Mouse (Mus musculus): ENCODE results near the gene Ubash3a. TPM values are rescaled to one million over a fixed set of nuclear protein-coding genes. Genes with fewer than 3 reads are reported as not detected.
A peak's percentile ranks its signal among the peaks of the same experiment; 100 is the strongest.

Ubash3a gene
- polyA plus RNA-seq, 1 experiment from 2014 or later, result 0.37 TPM

GRCm38 (mm10) chr17:31288999-31289726, 81.5 kb downstream of the Ubash3a start:
- H3K4me2 ChIP-seq (replicated peaks), result no peak overlapping the region
- no peak overlapping the region for H3K27ac ChIP-seq
- 66% methylated on average over 7 of the region's 7 CpGs for WGBS

GRCm38 (mm10) chr17:31290311-31290710, 82.6 kb downstream of the Ubash3a start:
- H3K27me3 ChIP-seq, result peaks cover 8% of the 10 kb centered on the region
- ATAC-seq (ENCODE audit: insufficient number of reproducible peaks, insufficient read depth, low FRiP score, low TSS enrichment), result no peak
- H3K9ac ChIP-seq, result no peak overlapping the region

More at GRCm38 (mm10) chr17:31288999-31289726, 81.5 kb downstream of the Ubash3a start:
- Histone ChIP-seq H3K9me3 (no peaks in the 10 kb centered on the region), H3K4me1 (no peaks in the 10 kb centered on the region), H3K36me3 (no peaks in the 10 kb centered on the region), H3K9ac (no peak overlapping the region), H3K27me3 (no peaks in the 10 kb centered on the region), H3K4me3 (no peak overlapping the region)
- ATAC-seq (ENCODE audit: insufficient number of reproducible peaks, insufficient read depth, low FRiP score, low TSS enrichment), result no peak

GRCm38 (mm10) chr17:31290859-31291258, 83.2 kb downstream of the Ubash3a start:
- no peak overlapping the region for H3K4me3 ChIP-seq
- no peak for ATAC-seq (ENCODE audit: insufficient number of reproducible peaks, insufficient read depth, low FRiP score, low TSS enrichment)
- H3K36me3 ChIP-seq, result no peaks in the 10 kb centered on the region
- H3K27ac ChIP-seq, result no peak overlapping the region
- no peak overlapping the region for H3K9ac ChIP-seq
- WGBS, result 56% methylated on average over 6 of the region's 6 CpGs
- peaks cover 14% of the 10 kb centered on the region for H3K27me3 ChIP-seq
- peaks cover 7% of the 10 kb centered on the region; the same call in 1 of the 2 replicates for H3K4me1 ChIP-seq
- no peak overlapping the region for H3K4me2 ChIP-seq (replicated peaks)
- H3K9me3 ChIP-seq, result no peaks in the 10 kb centered on the region

More at GRCm38 (mm10) chr17:31290311-31290710, 82.6 kb downstream of the Ubash3a start:
- H3K9me3 ChIP-seq, result no peaks in the 10 kb centered on the region
- H3K4me2 ChIP-seq (replicated peaks), result no peak overlapping the region
- H3K36me3 ChIP-seq, result no peaks in the 10 kb centered on the region
- no peak overlapping the region for H3K27ac ChIP-seq
- peaks cover 2% of the 10 kb centered on the region; the same call in 1 of the 2 replicates for H3K4me1 ChIP-seq
- H3K4me3 ChIP-seq, result no peak overlapping the region

GRCm38 (mm10) chr17:31294363-31295214, 86.9 kb downstream of the Ubash3a start:
- no peak overlapping the region for H3K4me2 ChIP-seq (replicated peaks)
- H3K36me3 ChIP-seq, result no peaks in the 10 kb centered on the region
- H3K9ac ChIP-seq, result no peak overlapping the region
- H3K4me3 ChIP-seq, result no peak overlapping the region; the same call in 1 of the 2 replicates
- peaks cover 20% of the 10 kb centered on the region for H3K4me1 ChIP-seq
- H3K9me3 ChIP-seq, result no peaks in the 10 kb centered on the region
- peaks cover 34% of the 10 kb centered on the region for H3K27me3 ChIP-seq
- no peak for ATAC-seq (ENCODE audit: insufficient number of reproducible peaks, insufficient read depth, low FRiP score, low TSS enrichment)
- H3K27ac ChIP-seq, result no peak overlapping the region
- WGBS, result 80% methylated on average over 15 of the region's 15 CpGs

GRCm38 (mm10) chr17:31295215-31295891, 87.7 kb downstream of the Ubash3a start:
- H3K27me3 ChIP-seq, result peaks cover 34% of the 10 kb centered on the region

GRCm38 (mm10) chr17:31295892-31296781, 88.5 kb downstream of the Ubash3a start:
- no peaks in the 10 kb centered on the region for H3K9me3 ChIP-seq
- under 1% methylated on average over 68 of the region's 68 CpGs for WGBS
- peak overlapping the region; percentile 91 for H3K4me2 ChIP-seq (replicated peaks)
- peaks cover 20% of the 10 kb centered on the region for H3K4me1 ChIP-seq
- H3K9ac ChIP-seq, result peak overlapping the region; percentile 56
- peak overlapping the region; percentile 45 for H3K4me3 ChIP-seq
- no peaks in the 10 kb centered on the region for H3K36me3 ChIP-seq
- peak; percentile 69 for ATAC-seq (ENCODE audit: insufficient number of reproducible peaks, insufficient read depth, low FRiP score, low TSS enrichment)
- no peak overlapping the region for H3K27ac ChIP-seq
- peaks cover 34% of the 10 kb centered on the region for H3K27me3 ChIP-seq

More at GRCm38 (mm10) chr17:31295215-31295891, 87.7 kb downstream of the Ubash3a start:
- peak overlapping the region; percentile 45 for H3K4me3 ChIP-seq
- H3K9ac ChIP-seq, result peak overlapping the region; percentile 56
- ATAC-seq (ENCODE audit: insufficient number of reproducible peaks, insufficient read depth, low FRiP score, low TSS enrichment), result no peak
- H3K9me3 ChIP-seq, result no peaks in the 10 kb centered on the region
- H3K4me1 ChIP-seq, result peaks cover 20% of the 10 kb centered on the region
- WGBS, result 18% methylated on average over 25 of the region's 25 CpGs
- H3K27ac ChIP-seq, result no peak overlapping the region
- no peaks in the 10 kb centered on the region for H3K36me3 ChIP-seq
- peak overlapping the region; percentile 91 for H3K4me2 ChIP-seq (replicated peaks)

Other genes starting within 250 kb of the Ubash3a start
- 14.6 and 15.4 TPM in 2 replicates for gene Abcg1, start 150.2 kb upstream of the Ubash3a start, polyA plus RNA-seq (2016; fragmentation: Nextera tagmentation; extraction: Ambion mirVana)
- not detected in 2 replicates for gene Tff3, start 78.2 kb upstream of the Ubash3a start, polyA plus RNA-seq (2016; fragmentation: Nextera tagmentation; extraction: Ambion mirVana)
- not detected in 2 replicates for gene Tff2, start 63.6 kb upstream of the Ubash3a start, polyA plus RNA-seq (2016; fragmentation: Nextera tagmentation; extraction: Ambion mirVana)
- not detected in 2 replicates for gene Tff1, start 42.6 kb upstream of the Ubash3a start, polyA plus RNA-seq (2016; fragmentation: Nextera tagmentation; extraction: Ambion mirVana)
- gene Tmprss3, start 8.9 kb upstream of the Ubash3a start, polyA plus RNA-seq (2016; fragmentation: Nextera tagmentation; extraction: Ambion mirVana), result 0.05 and 0.14 TPM in 2 replicates
- gene Rsph1, start 69.5 kb downstream of the Ubash3a start, polyA plus RNA-seq (2016; fragmentation: Nextera tagmentation; extraction: Ambion mirVana), result 0.75 and 1.1 TPM in 2 replicates
- 3.3 and 4.1 TPM in 2 replicates for gene Slc37a1, start 78.9 kb downstream of the Ubash3a start, polyA plus RNA-seq (2016; fragmentation: Nextera tagmentation; extraction: Ambion mirVana)
- gene Pde9a, start 178.3 kb downstream of the Ubash3a start, polyA plus RNA-seq (2016; fragmentation: Nextera tagmentation; extraction: Ambion mirVana), result 25.5 and 29.4 TPM in 2 replicates